Mouse (Mus musculus): Measurements from ENCODE around the gene Cntfr.

DNA sequence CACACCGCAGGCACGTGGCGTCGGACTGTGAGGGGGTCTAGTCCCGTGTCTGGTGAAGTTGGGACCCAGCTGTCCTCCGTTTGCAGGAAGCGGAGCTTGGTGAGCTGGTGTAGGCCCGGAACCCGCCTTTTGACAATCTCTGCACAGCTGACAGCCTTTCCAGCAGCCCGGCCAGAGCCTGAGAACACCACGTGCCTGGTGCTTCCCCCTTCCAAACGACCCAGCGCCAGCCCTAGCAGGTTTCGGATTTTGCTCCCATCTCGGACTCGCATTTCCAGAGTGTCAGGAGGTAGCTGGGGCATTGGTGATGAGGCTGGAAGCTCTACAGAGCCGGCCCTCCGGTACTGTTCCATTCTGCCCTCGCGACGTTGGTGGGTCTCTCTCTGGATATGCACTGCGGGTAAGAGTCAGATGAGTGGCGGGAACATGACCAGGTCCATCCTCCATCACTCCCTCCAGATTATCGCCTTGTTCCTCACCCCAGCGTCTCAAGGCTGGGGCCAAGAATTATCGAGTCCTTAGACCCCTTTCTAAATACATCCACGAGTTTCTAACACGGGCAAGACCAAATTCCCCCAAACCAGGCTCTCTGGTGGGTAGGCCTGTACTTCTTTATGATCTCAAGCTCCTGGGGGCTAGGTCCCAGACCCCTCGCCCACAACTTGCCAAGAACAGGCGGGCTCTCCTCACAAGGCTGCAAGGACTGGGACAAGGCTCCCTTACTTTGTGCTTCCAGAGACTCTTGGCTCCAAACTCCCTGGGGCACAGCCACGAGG, 15.7 kb upstream of the Cntfr start:
- TF ChIP-seq CTCF (IDR thresholded peaks at IDR 0.05; ENCODE audit: low read depth, low read length) (no peak), GATA1 (IDR thresholded peaks at IDR 0.05; ENCODE audit: borderline replicate concordance, low read length) (no peak), POLR2AphosphoS5 (IDR thresholded peaks at IDR 0.05; ENCODE audit: insufficient replicate concordance, low read depth, low read length) (no peak), TAL1 (conservative IDR thresholded peaks at IDR 0.05; ENCODE audit: low read depth, low read length) (no peak)
